Comparison of ENCODE assay signal across 8 mouse cellular contexts in genomic region chr7:19303770-19304169, GRCm38 (mm10). TPM values are rescaled to one million over a fixed set of nuclear protein-coding genes. Genes with fewer than 3 reads are reported as not detected.
DNase-seq lines count a peak whose midpoint lies in the region; ATAC-seq and TF ChIP-seq lines count a peak whose summit lies in the region.

No protein-coding gene starts in this region.

- TF ChIP-seq CTCF in liver, postnatal 0 days (IDR thresholded peaks at IDR 0.05; ENCODE audit: low read depth) = peak; percentile 89

- peak; percentile 73 for DNase-seq in 416B (ENCODE audit: low read depth)
- peak; percentile 89 for DNase-seq in ZHBTc4 (ENCODE audit: low read depth, low spot score)
- peak; percentile 86 for DNase-seq in embryonic facial prominence, embryonic 11.5 days (ENCODE audit: low spot score)
- DNase-seq in kidney, adult 9 months = peak; percentile 77
- DNase-seq in liver, postnatal 0 days = peak; percentile 88
- peak; percentile 80 for DNase-seq in testis, postnatal 14 days (ENCODE audit: low spot score)

- H3K4me2 ChIP-seq in embryonic facial prominence, embryonic 11.5 days (ENCODE audit: low read depth, low read length) = peak overlapping the region; percentile 14
- H3K4me2 ChIP-seq in heart, embryonic 12.5 days = peak overlapping the region; percentile 71
- H3K4me2 ChIP-seq in liver, postnatal 0 days (ENCODE audit: low read depth, low read length) = peak overlapping the region; percentile 33; the same call in 1 of the 2 replicates
- peak overlapping the region; percentile 47 for H3K4me2 ChIP-seq in neural tube, embryonic 13.5 days

- H3K9ac ChIP-seq in embryonic facial prominence, embryonic 11.5 days (replicated peaks; ENCODE audit: low read length) = no peak overlapping the region
- H3K9ac ChIP-seq in heart, embryonic 12.5 days = peak overlapping the region; percentile 54; the same call in 1 of the 2 replicates
- no peak overlapping the region for H3K9ac ChIP-seq in liver, postnatal 0 days (replicated peaks)
- peak overlapping the region; percentile 53; the same call in 1 of the 2 replicates for H3K9ac ChIP-seq in neural tube, embryonic 13.5 days

- H3K36me3 ChIP-seq in embryonic facial prominence, embryonic 11.5 days (replicated peaks; ENCODE audit: control insufficient read depth, insufficient read depth, low read depth, low read length) = no peaks in the 10 kb centered on the region
- H3K36me3 ChIP-seq in heart, embryonic 12.5 days = no peaks in the 10 kb centered on the region
- no peaks in the 10 kb centered on the region for H3K36me3 ChIP-seq in liver, postnatal 0 days (replicated peaks; ENCODE audit: insufficient read depth, low read length)
- H3K36me3 ChIP-seq in neural tube, embryonic 13.5 days = no peaks in the 10 kb centered on the region

- under 1% methylated on average over 16 of the region's 16 CpGs for WGBS in embryonic facial prominence, embryonic 11.5 days
- WGBS in heart, embryonic 12.5 days = under 1% methylated on average over 16 of the region's 16 CpGs
- WGBS in liver, postnatal 0 days (ENCODE audit: insufficient replicate concordance) = 2% methylated on average over 16 of the region's 16 CpGs
- WGBS in neural tube, embryonic 13.5 days = 2% methylated on average over 16 of the region's 16 CpGs

- no peak overlapping the region for H3K27ac ChIP-seq in embryonic facial prominence, embryonic 11.5 days (replicated peaks; ENCODE audit: low read depth, low read length)
- H3K27ac ChIP-seq in heart, embryonic 12.5 days (ENCODE audit: poor library complexity, severe bottlenecking) = no peak overlapping the region
- H3K27ac ChIP-seq in liver, postnatal 0 days (ENCODE audit: low read depth) = no peak overlapping the region
- no peak overlapping the region for H3K27ac ChIP-seq in neural tube, embryonic 13.5 days (replicated peaks)

- peak overlapping the region; percentile 14; the same call in 1 of the 2 replicates for H3K4me3 ChIP-seq in embryonic facial prominence, embryonic 11.5 days (ENCODE audit: low read depth, low read length)
- peak overlapping the region; percentile 45 for H3K4me3 ChIP-seq in heart, embryonic 12.5 days
- H3K4me3 ChIP-seq in liver, postnatal 0 days (ENCODE audit: low read depth, low read length) = no peak overlapping the region; the same call in 1 of the 2 replicates
- peak overlapping the region; percentile 26 for H3K4me3 ChIP-seq in neural tube, embryonic 13.5 days

- ATAC-seq in embryonic facial prominence, embryonic 11.5 days (replicated peaks; ENCODE audit: insufficient number of reproducible peaks, low FRiP score, low TSS enrichment, low read depth) = no peak
- no peak for ATAC-seq in heart, embryonic 12.5 days (ENCODE audit: insufficient number of reproducible peaks, low FRiP score)
- ATAC-seq in liver, postnatal 0 days = no peak
- ATAC-seq in neural tube, embryonic 13.5 days (ENCODE audit: low read depth) = no peak

- peaks cover 45% of the 10 kb centered on the region for H3K27me3 ChIP-seq in embryonic facial prominence, embryonic 11.5 days (ENCODE audit: control insufficient read depth, insufficient read depth, low read length)
- peaks cover 60% of the 10 kb centered on the region for H3K27me3 ChIP-seq in heart, embryonic 12.5 days (replicated peaks)
- H3K27me3 ChIP-seq in liver, postnatal 0 days (ENCODE audit: insufficient read depth, low read length) = peaks cover 63% of the 10 kb centered on the region
- peaks cover 61% of the 10 kb centered on the region for H3K27me3 ChIP-seq in neural tube, embryonic 13.5 days

- TF ChIP-seq EP300 in liver, postnatal 0 days (IDR thresholded peaks at IDR 0.05; ENCODE audit: low read depth) = no peak

- H3K9me3 ChIP-seq in embryonic facial prominence, embryonic 11.5 days (replicated peaks; ENCODE audit: control insufficient read depth, low read length) = no peaks in the 10 kb centered on the region
- no peaks in the 10 kb centered on the region for H3K9me3 ChIP-seq in heart, embryonic 12.5 days (replicated peaks)
- H3K9me3 ChIP-seq in liver, postnatal 0 days (ENCODE audit: low read length) = no peaks in the 10 kb centered on the region
- no peaks in the 10 kb centered on the region for H3K9me3 ChIP-seq in neural tube, embryonic 13.5 days

- peaks cover 6% of the 10 kb centered on the region for H3K4me1 ChIP-seq in embryonic facial prominence, embryonic 11.5 days (ENCODE audit: control insufficient read depth, insufficient read depth, low read length)
- peaks cover 38% of the 10 kb centered on the region for H3K4me1 ChIP-seq in heart, embryonic 12.5 days (replicated peaks)
- peaks cover 21% of the 10 kb centered on the region for H3K4me1 ChIP-seq in liver, postnatal 0 days (ENCODE audit: insufficient read depth)
- H3K4me1 ChIP-seq in neural tube, embryonic 13.5 days (replicated peaks) = peaks cover 44% of the 10 kb centered on the region

RNA-seq across cellular contexts. Expression of gene Fosb, which starts 6.1 kb away (rescaled TPM):
- polyA plus RNA-seq in embryonic facial prominence, embryonic 11.5 days (2014; fragmentation: Nextera tagmentation; extraction: Ambion mirVana) = not detected in 2 replicates
- polyA plus RNA-seq in heart, embryonic 12.5 days (2016; fragmentation: Nextera tagmentation; extraction: Ambion mirVana) = 0.37 and 0.55 TPM in 2 replicates
- 0.06 TPM in 1 of 2 replicates, not detected in the other for polyA plus RNA-seq in liver, postnatal 0 days (2015; fragmentation: Nextera tagmentation; extraction: Ambion mirVana)
- 0.06 and 0.19 TPM in 2 replicates for polyA plus RNA-seq in neural tube, embryonic 13.5 days (2015; fragmentation: Nextera tagmentation; extraction: Ambion mirVana)

RNA-seq across cellular contexts. Expression of gene Rtn2, which starts 21.3 kb away (rescaled TPM):
- polyA plus RNA-seq in embryonic facial prominence, embryonic 11.5 days (2014; fragmentation: Nextera tagmentation; extraction: Ambion mirVana) = 15.8 and 17.5 TPM in 2 replicates
- polyA plus RNA-seq in heart, embryonic 12.5 days (2016; fragmentation: Nextera tagmentation; extraction: Ambion mirVana) = 23.6 and 26.7 TPM in 2 replicates
- polyA plus RNA-seq in liver, postnatal 0 days (2015; fragmentation: Nextera tagmentation; extraction: Ambion mirVana) = 1.5 and 4.6 TPM in 2 replicates
- polyA plus RNA-seq in neural tube, embryonic 13.5 days (2015; fragmentation: Nextera tagmentation; extraction: Ambion mirVana) = 103 and 117 TPM in 2 replicates

RNA-seq across cellular contexts. Expression of gene Ppm1n, which starts 23.9 kb away (rescaled TPM):
- not detected in 2 replicates for polyA plus RNA-seq in embryonic facial prominence, embryonic 11.5 days (2014; fragmentation: Nextera tagmentation; extraction: Ambion mirVana)
- polyA plus RNA-seq in heart, embryonic 12.5 days (2016; fragmentation: Nextera tagmentation; extraction: Ambion mirVana) = not detected in 2 replicates
- 0.15 TPM in 1 of 2 replicates, not detected in the other for polyA plus RNA-seq in liver, postnatal 0 days (2015; fragmentation: Nextera tagmentation; extraction: Ambion mirVana)
- polyA plus RNA-seq in neural tube, embryonic 13.5 days (2015; fragmentation: Nextera tagmentation; extraction: Ambion mirVana) = 0.41 and 0.59 TPM in 2 replicates

RNA-seq across cellular contexts. Expression of gene Vasp, which starts 32.2 kb away (rescaled TPM):
- polyA plus RNA-seq in embryonic facial prominence, embryonic 11.5 days (2014; fragmentation: Nextera tagmentation; extraction: Ambion mirVana) = 53.2 and 54.9 TPM in 2 replicates
- 93.7 and 99.0 TPM in 2 replicates for polyA plus RNA-seq in heart, embryonic 12.5 days (2016; fragmentation: Nextera tagmentation; extraction: Ambion mirVana)
- polyA plus RNA-seq in liver, postnatal 0 days (2015; fragmentation: Nextera tagmentation; extraction: Ambion mirVana) = 36.2 and 36.4 TPM in 2 replicates
- polyA plus RNA-seq in neural tube, embryonic 13.5 days (2015; fragmentation: Nextera tagmentation; extraction: Ambion mirVana) = 41.2 and 46.3 TPM in 2 replicates

RNA-seq across cellular contexts. Expression of gene Ercc1, which starts 40.8 kb away (rescaled TPM):
- polyA plus RNA-seq in embryonic facial prominence, embryonic 11.5 days (2014; fragmentation: Nextera tagmentation; extraction: Ambion mirVana) = 87.1 and 94.5 TPM in 2 replicates
- 59.2 and 66.0 TPM in 2 replicates for polyA plus RNA-seq in heart, embryonic 12.5 days (2016; fragmentation: Nextera tagmentation; extraction: Ambion mirVana)
- 9.6 and 9.8 TPM in 2 replicates for polyA plus RNA-seq in liver, postnatal 0 days (2015; fragmentation: Nextera tagmentation; extraction: Ambion mirVana)
- 90.7 and 96.1 TPM in 2 replicates for polyA plus RNA-seq in neural tube, embryonic 13.5 days (2015; fragmentation: Nextera tagmentation; extraction: Ambion mirVana)

Comparison
In these comparisons a context has a peak if more than half of its experiments do, and no peak if none do; other contexts are left out.
1. H3K4me2 ChIP-seq: peak in every context shown above with its lines; median percentile 71 in heart, embryonic 12.5 days; 47 in neural tube, embryonic 13.5 days; 33 in liver, postnatal 0 days; 14 in embryonic facial prominence, embryonic 11.5 days.
2. H3K9ac ChIP-seq: peak in heart, embryonic 12.5 days (single experiment) and neural tube, embryonic 13.5 days (single experiment); none in embryonic facial prominence, embryonic 11.5 days (single experiment) and liver, postnatal 0 days (single experiment).
3. Peak in every context shown above with its lines, with median percentiles within 50 percentile points of each other: DNase-seq.